Mouse (Mus musculus) kidney, embryonic 15.5 days (tissue): ENCODE data around the gene Ncam2. TPM values are rescaled to one million over a fixed set of nuclear protein-coding genes. Genes with fewer than 3 reads are reported as not detected.
"Not testable (repeated sequence)": the region's sequence is repeated elsewhere in the genome, so short reads cannot be mapped to it uniquely, and the experiment has no call there.

Experiments used
- ATAC-seq: fragments of 200-750 bp; cut with Nextera tagmentation; replicated peaks from 2 replicates; pipeline ENCODE4 v1.8.0; 2017; ENCODE audit warnings: moderate TSS enrichment; ENCODE audit not compliant: low FRiP score
- H3K27ac ChIP-seq: fragments of 300-500 bp; sonication (generic); 2 replicates; pipeline ENCODE4 v1.5.1; 2015; ENCODE audit warnings: mild to moderate bottlenecking, inconsistent platforms
- H3K27me3 ChIP-seq: fragments of 300-500 bp; sonication (generic); 2 replicates; pipeline ENCODE4 v1.6.1; 2015; ENCODE audit warnings: inconsistent platforms
- H3K36me3 ChIP-seq: fragments of 300-500 bp; sonication (generic); 2 replicates; pipeline ENCODE4 v1.6.1; 2015; ENCODE audit warnings: inconsistent platforms
- H3K4me1 ChIP-seq: fragments of 300-500 bp; sonication (generic); 2 replicates; pipeline ENCODE4 v1.6.1; 2015; ENCODE audit warnings: inconsistent platforms
- H3K4me2 ChIP-seq: fragments of 300-500 bp; sonication (generic); 2 replicates; pipeline ENCODE4 v1.6.1; 2015; ENCODE audit warnings: moderate library complexity, mild to moderate bottlenecking, inconsistent platforms
- H3K4me3 ChIP-seq: fragments of 300-500 bp; sonication (generic); replicated peaks from 2 replicates; pipeline ENCODE4 v1.5.1; 2015; ENCODE audit warnings: mild to moderate bottlenecking, inconsistent platforms
- H3K9ac ChIP-seq: fragments of 300-500 bp; sonication (generic); 2 replicates; pipeline ENCODE4 v1.6.1; 2015; ENCODE audit warnings: mild to moderate bottlenecking, inconsistent platforms
- H3K9me3 ChIP-seq: fragments of 300-500 bp; sonication (generic); replicated peaks from 2 replicates; pipeline ENCODE4 v1.6.1; 2016; ENCODE audit warnings: inconsistent platforms
- WGBS: fragments of 180-500 bp; shearing (Covaris S2); methylation state at CpG from one replicate; pipeline ENCODE4 v1.1.7; 2015; ENCODE audit warnings: mixed read lengths; 5-methylcytosine and 5-hydroxymethylcytosine counted together
- polyA plus RNA-seq: library from polyadenylated mRNA; unstranded; fragments of >200 nt; fragmentation: Nextera tagmentation; extraction: Ambion mirVana; gene quantifications from 2 replicates; pipeline ENCODE4 v1.2.1, GENCODE M21; 2015

Ncam2 gene
- polyA plus RNA-seq, 1 experiment from 2014 or later = 1.3 TPM

GRCm38 (mm10) chr16:81319037-81319436 lies 118.5 kb downstream of the Ncam2 start:
- Histone ChIP-seq H3K4me2 (no peak overlapping the region), H3K27ac (no peak overlapping the region), H3K4me1 (no peaks in the 10 kb centered on the region), H3K27me3 (no peaks in the 10 kb centered on the region), H3K4me3 (no peak overlapping the region), H3K9ac (no peak overlapping the region), H3K9me3 (no peaks in the 10 kb centered on the region), H3K36me3 (no peaks in the 10 kb centered on the region)
- 85% methylated on average over 1 of the region's 1 CpGs for WGBS
- ATAC-seq = no peak

- H3K4me2 ChIP-seq = no peak overlapping the region
- H3K9me3 ChIP-seq = no peaks in the 10 kb centered on the region
- no peaks in the 10 kb centered on the region for H3K27me3 ChIP-seq
- no peaks in the 10 kb centered on the region for H3K36me3 ChIP-seq
- WGBS = 18% methylated on average over 2 of the region's 2 CpGs
- H3K4me3 ChIP-seq = no peak overlapping the region
- no peak overlapping the region for H3K27ac ChIP-seq
- no peak for ATAC-seq
- no peak overlapping the region for H3K9ac ChIP-seq
- no peaks in the 10 kb centered on the region for H3K4me1 ChIP-seq
Measured at GRCm38 (mm10) chr16:81330539-81330938, 130.0 kb downstream of the Ncam2 start.

GRCm38 (mm10) chr16:81365901-81366300 lies 165.4 kb downstream of the Ncam2 start:
- Histone ChIP-seq H3K36me3 (no peaks in the 10 kb centered on the region), H3K4me2 (no peak overlapping the region), H3K4me3 (no peak overlapping the region), H3K4me1 (no peaks in the 10 kb centered on the region), H3K27me3 (no peaks in the 10 kb centered on the region), H3K27ac (no peak overlapping the region), H3K9ac (no peak overlapping the region), H3K9me3 (no peaks in the 10 kb centered on the region)
- WGBS = 74% methylated on average over 2 of the region's 2 CpGs
- no peak for ATAC-seq

GRCm38 (mm10) chr16:81374234-81374633 lies 173.7 kb downstream of the Ncam2 start:
- ATAC-seq = no peak
- 91% methylated on average over 8 of the region's 8 CpGs for WGBS

GRCm38 (mm10) chr16:81380434-81380833 lies 179.9 kb downstream of the Ncam2 start:
- H3K9me3 ChIP-seq = no peaks in the 10 kb centered on the region

More at GRCm38 (mm10) chr16:81374234-81374633, 173.7 kb downstream of the Ncam2 start:
- no peak overlapping the region for H3K27ac ChIP-seq
- H3K4me1 ChIP-seq = no peaks in the 10 kb centered on the region
- no peaks in the 10 kb centered on the region for H3K9me3 ChIP-seq
- no peak overlapping the region for H3K4me2 ChIP-seq
- no peaks in the 10 kb centered on the region for H3K36me3 ChIP-seq
- no peak overlapping the region for H3K9ac ChIP-seq
- no peaks in the 10 kb centered on the region for H3K27me3 ChIP-seq
- H3K4me3 ChIP-seq = no peak overlapping the region

GRCm38 (mm10) chr16:81388646-81389045 lies 188.1 kb downstream of the Ncam2 start:
- Histone ChIP-seq H3K27me3 (no peaks in the 10 kb centered on the region), H3K4me2 (no peak overlapping the region), H3K9me3 (no peaks in the 10 kb centered on the region), H3K4me3 (no peak overlapping the region), H3K9ac (no peak overlapping the region), H3K27ac (no peak overlapping the region), H3K36me3 (no peaks in the 10 kb centered on the region), H3K4me1 (no peaks in the 10 kb centered on the region)
- 73% methylated on average over 2 of the region's 2 CpGs for WGBS
- no peak for ATAC-seq

More at GRCm38 (mm10) chr16:81380434-81380833, 179.9 kb downstream of the Ncam2 start:
- no peak overlapping the region for H3K27ac ChIP-seq
- H3K4me1 ChIP-seq = no peaks in the 10 kb centered on the region
- no peaks in the 10 kb centered on the region for H3K36me3 ChIP-seq
- H3K27me3 ChIP-seq = no peaks in the 10 kb centered on the region
- ATAC-seq = no peak
- 88% methylated on average over 4 of the region's 4 CpGs for WGBS
- H3K9ac ChIP-seq = no peak overlapping the region
- no peak overlapping the region for H3K4me3 ChIP-seq
- no peak overlapping the region for H3K4me2 ChIP-seq

GRCm38 (mm10) chr16:81434559-81434958 lies 234.1 kb downstream of the Ncam2 start:
- Histone ChIP-seq H3K4me3 (no peak overlapping the region), H3K4me2 (no peak overlapping the region), H3K9me3 (no peaks in the 10 kb centered on the region), H3K4me1 (no peaks in the 10 kb centered on the region), H3K9ac (no peak overlapping the region), H3K36me3 (no peaks in the 10 kb centered on the region), H3K27me3 (no peaks in the 10 kb centered on the region), H3K27ac (no peak overlapping the region)
- no peak for ATAC-seq
- 77% methylated on average over 7 of the region's 7 CpGs for WGBS

- 87% methylated on average over 5 of the region's 5 CpGs for whole genome bisulfite sequencing
- no peak for ATAC-seq
- no peaks in the 10 kb centered on the region for H3K9me3 ChIP-seq
- no peak overlapping the region for H3K4me3 ChIP-seq
- no peaks in the 10 kb centered on the region for H3K27me3 ChIP-seq
- no peaks in the 10 kb centered on the region for H3K36me3 ChIP-seq
- no peak overlapping the region for H3K27ac ChIP-seq
- no peak overlapping the region for H3K4me2 ChIP-seq
- no peak overlapping the region for H3K9ac ChIP-seq
- H3K4me1 ChIP-seq = no peaks in the 10 kb centered on the region
Measured at GRCm38 (mm10) chr16:81437091-81437867, 236.8 kb downstream of the Ncam2 start.

GRCm38 (mm10) chr16:81437868-81438249 lies 237.4 kb downstream of the Ncam2 start:
- Histone ChIP-seq H3K4me2 (no peak overlapping the region), H3K36me3 (no peaks in the 10 kb centered on the region), H3K9ac (no peak overlapping the region), H3K9me3 (no peaks in the 10 kb centered on the region), H3K4me1 (no peaks in the 10 kb centered on the region), H3K27ac (no peak overlapping the region), H3K27me3 (no peaks in the 10 kb centered on the region), H3K4me3 (no peak overlapping the region)
- no peak for ATAC-seq
- 89% methylated on average over 2 of the region's 2 CpGs for WGBS

- ATAC-seq = no peak
- Histone ChIP-seq H3K9ac (no peak overlapping the region), H3K4me2 (no peak overlapping the region), H3K9me3 (no peaks in the 10 kb centered on the region), H3K36me3 (no peaks in the 10 kb centered on the region), H3K4me1 (no peaks in the 10 kb centered on the region), H3K4me3 (no peak overlapping the region), H3K27ac (no peak overlapping the region), H3K27me3 (no peaks in the 10 kb centered on the region)
- 94% methylated on average over 5 of the region's 5 CpGs for WGBS
Measured at GRCm38 (mm10) chr16:81450851-81451250, 250.4 kb downstream of the Ncam2 start.

GRCm38 (mm10) chr16:81452988-81453387 lies 252.5 kb downstream of the Ncam2 start:
- Histone ChIP-seq H3K27ac (no peak overlapping the region), H3K27me3 (no peaks in the 10 kb centered on the region), H3K4me2 (no peak overlapping the region), H3K4me1 (no peaks in the 10 kb centered on the region), H3K9ac (no peak overlapping the region), H3K4me3 (no peak overlapping the region), H3K9me3 (no peaks in the 10 kb centered on the region), H3K36me3 (no peaks in the 10 kb centered on the region)
- ATAC-seq = no peak
- whole genome bisulfite sequencing = 59% methylated on average over 2 of the region's 2 CpGs

GRCm38 (mm10) chr16:81454472-81454871 lies 254.0 kb downstream of the Ncam2 start:
- no peaks in the 10 kb centered on the region for H3K27me3 ChIP-seq
- WGBS = 92% methylated on average over 2 of the region's 2 CpGs
- H3K4me2 ChIP-seq = no peak overlapping the region
- no peak overlapping the region for H3K4me3 ChIP-seq
- H3K9me3 ChIP-seq = no peaks in the 10 kb centered on the region
- no peaks in the 10 kb centered on the region for H3K36me3 ChIP-seq
- H3K4me1 ChIP-seq = no peaks in the 10 kb centered on the region
- no peak for ATAC-seq
- no peak overlapping the region for H3K27ac ChIP-seq
- H3K9ac ChIP-seq = no peak overlapping the region

GRCm38 (mm10) chr16:81462731-81463130 lies 262.2 kb downstream of the Ncam2 start:
- whole genome bisulfite sequencing = 82% methylated on average over 2 of the region's 2 CpGs
- not testable (repeated sequence) for H3K9ac ChIP-seq, ATAC-seq, H3K4me2 ChIP-seq, H3K4me3 ChIP-seq, H3K36me3 ChIP-seq, H3K4me1 ChIP-seq, H3K27ac ChIP-seq, H3K9me3 ChIP-seq, H3K27me3 ChIP-seq
